Mouse (Mus musculus) hindbrain, embryonic 16.5 days (tissue): ENCODE data around the gene Amotl1. TPM values are rescaled to one million over a fixed set of nuclear protein-coding genes. Genes with fewer than 3 reads are reported as not detected.
"Not testable (repeated sequence)": the region's sequence is repeated elsewhere in the genome, so short reads cannot be mapped to it uniquely, and the experiment has no call there.

ENCODE experiments used
- ATAC-seq: fragments of 200-750 bp; cut with Nextera tagmentation; 2 replicates; pipeline ENCODE4 v1.8.0; 2017; ENCODE audit warnings: moderate TSS enrichment, moderate library complexity
- H3K27ac ChIP-seq: fragments of 300-500 bp; sonication (generic); 2 replicates; pipeline ENCODE4 v1.5.1; 2014; ENCODE audit warnings: low read depth, mild to moderate bottlenecking, control low read depth, low read length, moderate library complexity
- H3K27me3 ChIP-seq: fragments of 300-500 bp; sonication (generic); replicated peaks from 2 replicates; pipeline ENCODE4 v1.6.1; 2014; ENCODE audit warnings: low read length; ENCODE audit not compliant: control insufficient read depth, insufficient read depth
- H3K36me3 ChIP-seq: fragments of 300-500 bp; sonication (generic); 2 replicates; pipeline ENCODE4 v1.6.1; 2014; ENCODE audit warnings: mild to moderate bottlenecking, low read length, moderate library complexity, mixed read lengths; ENCODE audit not compliant: control insufficient read depth, insufficient read depth
- H3K4me1 ChIP-seq: fragments of 300-500 bp; sonication (generic); 2 replicates; pipeline ENCODE4 v1.6.1; 2014; ENCODE audit warnings: low read depth, low read length; ENCODE audit not compliant: control insufficient read depth, insufficient read depth
- H3K4me2 ChIP-seq: fragments of 300-500 bp; sonication (generic); 2 replicates; pipeline ENCODE4 v1.6.1; 2014; ENCODE audit warnings: mild to moderate bottlenecking, low read length, control low read depth, moderate library complexity
- H3K4me3 ChIP-seq: fragments of 300-500 bp; sonication (generic); 2 replicates; pipeline ENCODE4 v1.5.1; 2014; ENCODE audit warnings: mild to moderate bottlenecking, low read length, control low read depth, moderate library complexity
- H3K9ac ChIP-seq: fragments of 300-500 bp; sonication (generic); 2 replicates; pipeline ENCODE4 v1.6.1; 2014; ENCODE audit warnings: low read depth, mild to moderate bottlenecking, control low read depth, low read length, moderate library complexity
- H3K9me3 ChIP-seq: fragments of 300-500 bp; sonication (generic); 2 replicates; pipeline ENCODE4 v1.6.1; 2014; ENCODE audit warnings: mild to moderate bottlenecking, low read length, moderate library complexity; ENCODE audit not compliant: control insufficient read depth
- WGBS: fragments of 180-500 bp; shearing (Covaris S2); extraction: QIAGEN DNeasy Blood & Tissue Kit; methylation state at CpG from one replicate; pipeline ENCODE4 v1.1.7; 2014; 5-methylcytosine and 5-hydroxymethylcytosine counted together
- polyA plus RNA-seq: library from polyadenylated mRNA; unstranded; fragments of >200 nt; fragmentation: Nextera tagmentation; extraction: Ambion mirVana; gene quantifications from 2 replicates; pipeline ENCODE4 v1.2.1, GENCODE M21; 2015

Gene Amotl1
- polyA plus RNA-seq, 1 experiment from 2014 or later, result 6.6 TPM

- H3K9ac ChIP-seq, H3K27ac ChIP-seq, H3K9me3 ChIP-seq, H3K36me3 ChIP-seq, ATAC-seq, H3K4me3 ChIP-seq, H3K27me3 ChIP-seq, H3K4me1 ChIP-seq, H3K4me2 ChIP-seq: not testable (repeated sequence)
- 71% methylated on average over 2 of the region's 2 CpGs for WGBS
Observed at GRCm38 (mm10) chr9:14576359-14576758, 68.5 kb downstream of the Amotl1 start.

- Histone ChIP-seq H3K4me3 (no peak overlapping the region), H3K27me3 (no peaks in the 10 kb centered on the region), H3K36me3 (peaks cover 4% of the 10 kb centered on the region; the same call in 1 of the 2 replicates), H3K27ac (peak overlapping the region; percentile 55), H3K4me2 (no peak overlapping the region), H3K9ac (no peak overlapping the region), H3K9me3 (no peaks in the 10 kb centered on the region), H3K4me1 (no peaks in the 10 kb centered on the region; the same call in none of the 2 replicates)
- peak; percentile 85 for ATAC-seq
- 63% methylated on average over 12 of the region's 12 CpGs for WGBS
Observed at GRCm38 (mm10) chr9:14574760-14575399, 70.0 kb downstream of the Amotl1 start.

GRCm38 (mm10) chr9:14569175-14569975, 75.5 kb downstream of the Amotl1 start:
- no peak overlapping the region for H3K27ac ChIP-seq
- no peak overlapping the region for H3K4me2 ChIP-seq
- 92% methylated on average over 4 of the region's 4 CpGs for WGBS
- ATAC-seq, result no peak
- no peak overlapping the region for H3K4me3 ChIP-seq
- H3K27me3 ChIP-seq, result no peaks in the 10 kb centered on the region
- no peaks in the 10 kb centered on the region for H3K9me3 ChIP-seq
- H3K4me1 ChIP-seq, result no peaks in the 10 kb centered on the region
- H3K9ac ChIP-seq, result no peak overlapping the region
- H3K36me3 ChIP-seq, result peaks cover 10% of the 10 kb centered on the region; the same call in 1 of the 2 replicates

- WGBS, result 92% methylated on average over 2 of the region's 2 CpGs
- no peak for ATAC-seq
- peaks cover 15% of the 10 kb centered on the region; the same call in 1 of the 2 replicates for H3K36me3 ChIP-seq
Observed at GRCm38 (mm10) chr9:14568487-14568886, 76.4 kb downstream of the Amotl1 start.

GRCm38 (mm10) chr9:14564486-14564885, 80.4 kb downstream of the Amotl1 start:
- Histone ChIP-seq H3K27me3 (no peaks in the 10 kb centered on the region), H3K9ac (no peak overlapping the region), H3K4me1 (no peaks in the 10 kb centered on the region), H3K4me3 (no peak overlapping the region), H3K36me3 (peaks cover 10% of the 10 kb centered on the region; the same call in 1 of the 2 replicates), H3K27ac (no peak overlapping the region), H3K4me2 (no peak overlapping the region), H3K9me3 (no peaks in the 10 kb centered on the region)
- no peak for ATAC-seq
- 90% methylated on average over 3 of the region's 3 CpGs for WGBS

More at GRCm38 (mm10) chr9:14568487-14568886, 76.4 kb downstream of the Amotl1 start:
- Histone ChIP-seq H3K9ac (no peak overlapping the region), H3K4me3 (no peak overlapping the region), H3K27ac (no peak overlapping the region), H3K9me3 (no peaks in the 10 kb centered on the region), H3K4me2 (no peak overlapping the region), H3K27me3 (no peaks in the 10 kb centered on the region), H3K4me1 (no peaks in the 10 kb centered on the region)

GRCm38 (mm10) chr9:14563351-14563750, 81.5 kb downstream of the Amotl1 start:
- Histone ChIP-seq H3K4me1 (no peaks in the 10 kb centered on the region), H3K27me3 (no peaks in the 10 kb centered on the region), H3K27ac (no peak overlapping the region), H3K4me2 (no peak overlapping the region), H3K9ac (no peak overlapping the region), H3K36me3 (peaks cover 8% of the 10 kb centered on the region; the same call in 1 of the 2 replicates), H3K9me3 (no peaks in the 10 kb centered on the region), H3K4me3 (no peak overlapping the region)
- WGBS, result 88% methylated on average over 7 of the region's 7 CpGs
- ATAC-seq, result no peak

GRCm38 (mm10) chr9:14560545-14560944, 84.3 kb downstream of the Amotl1 start:
- Histone ChIP-seq H3K36me3 (peaks cover 15% of the 10 kb centered on the region; the same call in 1 of the 2 replicates), H3K27ac (no peak overlapping the region), H3K4me3 (no peak overlapping the region), H3K4me2 (no peak overlapping the region), H3K4me1 (no peaks in the 10 kb centered on the region), H3K27me3 (no peaks in the 10 kb centered on the region), H3K9me3 (no peaks in the 10 kb centered on the region), H3K9ac (no peak overlapping the region)
- no peak for ATAC-seq
- 64% methylated on average over 4 of the region's 4 CpGs for WGBS

- Histone ChIP-seq H3K9ac (no peak overlapping the region), H3K27me3 (no peaks in the 10 kb centered on the region), H3K27ac (no peak overlapping the region), H3K4me1 (no peaks in the 10 kb centered on the region), H3K9me3 (no peaks in the 10 kb centered on the region), H3K4me3 (no peak overlapping the region), H3K4me2 (no peak overlapping the region), H3K36me3 (peaks cover 15% of the 10 kb centered on the region; the same call in 1 of the 2 replicates)
- WGBS, result 83% methylated on average over 9 of the region's 9 CpGs
- ATAC-seq, result no peak
Observed at GRCm38 (mm10) chr9:14559996-14560395, 84.9 kb downstream of the Amotl1 start.

GRCm38 (mm10) chr9:14559430-14559829, 85.4 kb downstream of the Amotl1 start:
- Histone ChIP-seq H3K27ac (no peak overlapping the region), H3K4me1 (no peaks in the 10 kb centered on the region), H3K4me2 (no peak overlapping the region), H3K9ac (no peak overlapping the region), H3K9me3 (no peaks in the 10 kb centered on the region), H3K4me3 (no peak overlapping the region), H3K27me3 (no peaks in the 10 kb centered on the region), H3K36me3 (peaks cover 15% of the 10 kb centered on the region; the same call in 1 of the 2 replicates)
- peak; percentile 61; the same call in 1 of the 2 replicates for ATAC-seq
- 75% methylated on average over 10 of the region's 10 CpGs for WGBS
